Mouse (Mus musculus): Measurements from ENCODE around the gene Izumo1r. TPM values are rescaled to one million over a fixed set of nuclear protein-coding genes. Genes with fewer than 3 reads are reported as not detected.

Izumo1r gene
- 0.16 and 0.53 TPM in 2 replicates for polyA plus RNA-seq (2014; fragmentation: Nextera tagmentation; extraction: Ambion mirVana)

DNA sequence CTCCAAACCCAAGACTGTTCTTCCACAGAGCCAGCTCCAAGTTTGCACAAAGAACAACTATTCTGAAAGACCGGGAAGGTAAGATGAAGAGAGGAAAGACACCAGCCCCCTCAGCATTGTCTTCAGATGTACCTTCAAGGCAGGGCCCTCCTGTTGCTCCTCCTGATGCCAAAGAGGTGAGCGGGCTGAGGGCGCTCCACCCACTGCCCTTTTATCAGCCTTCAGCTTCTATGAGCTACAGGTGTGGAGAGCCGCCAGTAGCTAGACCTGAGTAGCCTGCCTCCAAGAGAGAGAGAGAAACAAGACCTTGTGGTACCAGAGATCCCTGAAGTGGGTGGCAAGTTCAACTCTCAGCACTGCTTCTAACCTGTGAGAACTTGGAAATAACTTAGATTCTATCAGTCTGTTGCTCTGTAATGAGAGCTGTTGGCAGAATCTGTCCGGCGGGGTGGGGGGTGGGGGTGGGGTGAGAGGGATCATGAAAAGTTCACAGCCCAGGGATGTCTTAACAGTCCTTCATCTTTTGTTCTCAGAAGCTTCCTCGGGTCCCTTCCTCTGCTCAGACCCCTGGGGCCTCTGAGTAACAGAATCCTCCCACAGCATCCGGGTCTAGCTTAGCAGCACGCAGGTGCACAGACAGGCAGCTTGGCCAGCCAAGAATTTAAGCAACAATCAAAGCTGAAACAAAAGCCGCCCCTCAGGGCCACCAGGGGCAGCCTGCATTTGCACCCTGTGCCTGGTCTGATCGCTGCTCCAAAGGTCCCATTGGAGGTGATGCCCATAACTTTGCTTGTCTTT, at the start of gene Izumo1r:
Gene Izumo1r, minus strand, starts transcription at position 369 of the 798 bp plus-strand sequence.
- WGBS, result 31% methylated on average over 11 of the region's 11 CpGs
- peak; percentile 75 for ATAC-seq (ENCODE audit: low FRiP score, low TSS enrichment)
- H3K9me3 ChIP-seq (ENCODE audit: control insufficient read depth, low read length), result no peaks in the 10 kb centered on the region

DNA sequence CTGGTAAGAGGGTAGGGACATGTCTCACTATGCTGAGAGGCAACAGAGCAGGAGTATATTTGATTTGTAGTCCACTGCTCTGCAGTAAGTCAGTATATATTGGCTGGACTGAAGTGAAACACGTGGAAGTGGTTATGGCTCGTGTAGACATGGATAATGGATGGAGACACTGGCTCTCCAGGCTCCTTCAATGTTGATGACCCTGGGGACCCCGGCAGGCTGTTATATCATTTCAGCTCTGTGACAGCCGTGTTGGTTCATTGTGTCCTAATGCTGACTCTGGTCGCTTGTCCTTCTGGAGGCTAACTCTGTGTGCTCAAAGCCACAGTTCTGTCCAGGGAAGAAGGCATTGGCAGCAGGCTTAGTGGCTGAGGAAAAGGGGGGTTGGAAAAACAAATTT, 47.3 kb upstream of the Izumo1r start:
- Histone ChIP-seq H3K36me3 (ENCODE audit: control insufficient read depth, insufficient read depth, low read length) (no peaks in the 10 kb centered on the region), H3K4me2 (replicated peaks; ENCODE audit: low read depth, low read length) (no peak overlapping the region), H3K4me1 (ENCODE audit: control insufficient read depth, insufficient read depth, low read length) (no peaks in the 10 kb centered on the region), H3K27ac (ENCODE audit: low read depth, low read length) (no peak overlapping the region), H3K4me3 (ENCODE audit: low read length) (no peak overlapping the region), H3K27me3 (ENCODE audit: control insufficient read depth, insufficient read depth, low read length) (no peaks in the 10 kb centered on the region), H3K9ac (ENCODE audit: low read depth, low read length) (no peak overlapping the region), H3K9me3 (ENCODE audit: control insufficient read depth, low read length) (no peaks in the 10 kb centered on the region)
- 67% methylated on average over 5 of the region's 5 CpGs for WGBS
- ATAC-seq (ENCODE audit: low FRiP score, low TSS enrichment), result no peak

More for the DNA sequence above, at the start of gene Izumo1r:
- Histone ChIP-seq H3K9ac (ENCODE audit: low read depth, low read length) (no peak within 1 kb of the TSS), H3K27ac (ENCODE audit: low read depth, low read length) (no peak within 1 kb of the TSS), H3K36me3 (ENCODE audit: control insufficient read depth, insufficient read depth, low read length) (no peaks in the 10 kb centered on the region), H3K4me1 (ENCODE audit: control insufficient read depth, insufficient read depth, low read length) (peaks cover 8% of the 10 kb centered on the region; the same call in 1 of the 2 replicates), H3K4me3 (ENCODE audit: low read length) (no peak within 1 kb of the TSS), H3K27me3 (ENCODE audit: control insufficient read depth, insufficient read depth, low read length) (no peaks in the 10 kb centered on the region), H3K4me2 (replicated peaks; ENCODE audit: low read depth, low read length) (no peak within 1 kb of the TSS)

DNA sequence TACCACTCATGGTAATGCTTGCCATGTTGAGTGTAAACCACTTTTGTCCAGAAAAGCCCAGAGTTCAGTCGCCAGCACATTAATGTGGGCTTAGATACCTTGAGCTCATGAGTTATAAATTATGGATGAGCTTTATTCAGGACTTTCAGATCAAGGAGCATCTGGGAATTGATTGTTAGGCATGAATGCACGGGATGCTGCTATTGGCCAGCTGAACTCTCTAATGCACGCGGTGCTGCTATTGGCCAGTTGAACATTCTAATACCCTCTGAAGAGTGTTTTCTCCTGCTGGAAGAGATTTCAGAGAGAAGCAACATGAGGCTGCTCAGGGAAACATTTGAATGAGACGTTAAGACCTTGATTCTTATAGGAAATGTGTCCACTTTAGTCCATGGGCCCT, 45.1 kb upstream of the Izumo1r start:
- WGBS, result 83% methylated on average over 5 of the region's 5 CpGs
- no peak overlapping the region for H3K27ac ChIP-seq (ENCODE audit: low read depth, low read length)
- no peak overlapping the region for H3K9ac ChIP-seq (ENCODE audit: low read depth, low read length)
- H3K27me3 ChIP-seq (ENCODE audit: control insufficient read depth, insufficient read depth, low read length), result no peaks in the 10 kb centered on the region
- no peaks in the 10 kb centered on the region for H3K4me1 ChIP-seq (ENCODE audit: control insufficient read depth, insufficient read depth, low read length)
- no peaks in the 10 kb centered on the region for H3K36me3 ChIP-seq (ENCODE audit: control insufficient read depth, insufficient read depth, low read length)
- no peak overlapping the region for H3K4me2 ChIP-seq (replicated peaks; ENCODE audit: low read depth, low read length)
- ATAC-seq (ENCODE audit: low FRiP score, low TSS enrichment), result no peak
- no peak overlapping the region for H3K4me3 ChIP-seq (ENCODE audit: low read length)
- H3K9me3 ChIP-seq (ENCODE audit: control insufficient read depth, low read length), result no peaks in the 10 kb centered on the region

- WGBS, result 36% methylated on average over 4 of the region's 4 CpGs
- Histone ChIP-seq H3K27ac (ENCODE audit: low read depth, low read length) (no peak overlapping the region), H3K4me3 (ENCODE audit: low read length) (no peak overlapping the region), H3K36me3 (ENCODE audit: control insufficient read depth, insufficient read depth, low read length) (no peaks in the 10 kb centered on the region), H3K4me1 (ENCODE audit: control insufficient read depth, insufficient read depth, low read length) (no peaks in the 10 kb centered on the region), H3K9me3 (ENCODE audit: control insufficient read depth, low read length) (no peaks in the 10 kb centered on the region), H3K4me2 (replicated peaks; ENCODE audit: low read depth, low read length) (no peak overlapping the region), H3K27me3 (ENCODE audit: control insufficient read depth, insufficient read depth, low read length) (no peaks in the 10 kb centered on the region), H3K9ac (ENCODE audit: low read depth, low read length) (no peak overlapping the region)
- peak; percentile 72 for ATAC-seq (ENCODE audit: low FRiP score, low TSS enrichment)
These were observed 42.9 kb upstream of the Izumo1r start for GRCm38 (mm10) chr9:14946677-14947076.

GRCm38 (mm10) chr9:14945919-14946318, 42.2 kb upstream of the Izumo1r start:
- WGBS, result 40% methylated on average over 3 of the region's 3 CpGs
- no peak overlapping the region for H3K4me3 ChIP-seq (ENCODE audit: low read length)
- H3K27ac ChIP-seq (ENCODE audit: low read depth, low read length), result peak overlapping the region; percentile 30; the same call in 1 of the 2 replicates
- no peak overlapping the region for H3K9ac ChIP-seq (ENCODE audit: low read depth, low read length)
- ATAC-seq (ENCODE audit: low FRiP score, low TSS enrichment), result no peak; the same call in 1 of the 2 replicates
- H3K36me3 ChIP-seq (ENCODE audit: control insufficient read depth, insufficient read depth, low read length), result no peaks in the 10 kb centered on the region
- no peaks in the 10 kb centered on the region for H3K9me3 ChIP-seq (ENCODE audit: control insufficient read depth, low read length)
- no peak overlapping the region for H3K4me2 ChIP-seq (replicated peaks; ENCODE audit: low read depth, low read length)
- no peaks in the 10 kb centered on the region for H3K27me3 ChIP-seq (ENCODE audit: control insufficient read depth, insufficient read depth, low read length)
- H3K4me1 ChIP-seq (ENCODE audit: control insufficient read depth, insufficient read depth, low read length), result no peaks in the 10 kb centered on the region

- no peak overlapping the region for H3K4me2 ChIP-seq (replicated peaks; ENCODE audit: low read depth, low read length)
- ATAC-seq (ENCODE audit: low FRiP score, low TSS enrichment), result no peak
- WGBS, result 64% methylated on average over 3 of the region's 3 CpGs
These were observed 38.5 kb upstream of the Izumo1r start for GRCm38 (mm10) chr9:14942143-14942720.

GRCm38 (mm10) chr9:14939610-14940009, 35.9 kb upstream of the Izumo1r start:
- Histone ChIP-seq H3K27ac (ENCODE audit: low read depth, low read length) (no peak overlapping the region), H3K4me2 (replicated peaks; ENCODE audit: low read depth, low read length) (no peak overlapping the region), H3K27me3 (ENCODE audit: control insufficient read depth, insufficient read depth, low read length) (no peaks in the 10 kb centered on the region), H3K9ac (ENCODE audit: low read depth, low read length) (no peak overlapping the region), H3K9me3 (ENCODE audit: control insufficient read depth, low read length) (no peaks in the 10 kb centered on the region), H3K4me3 (ENCODE audit: low read length) (no peak overlapping the region), H3K4me1 (ENCODE audit: control insufficient read depth, insufficient read depth, low read length) (no peaks in the 10 kb centered on the region), H3K36me3 (ENCODE audit: control insufficient read depth, insufficient read depth, low read length) (no peaks in the 10 kb centered on the region)
- ATAC-seq (ENCODE audit: low FRiP score, low TSS enrichment), result no peak
- WGBS, result 83% methylated on average over 3 of the region's 3 CpGs

More at GRCm38 (mm10) chr9:14942143-14942720, 38.5 kb upstream of the Izumo1r start:
- Histone ChIP-seq H3K4me1 (ENCODE audit: control insufficient read depth, insufficient read depth, low read length) (no peaks in the 10 kb centered on the region), H3K9ac (ENCODE audit: low read depth, low read length) (no peak overlapping the region), H3K36me3 (ENCODE audit: control insufficient read depth, insufficient read depth, low read length) (no peaks in the 10 kb centered on the region), H3K9me3 (ENCODE audit: control insufficient read depth, low read length) (no peaks in the 10 kb centered on the region), H3K4me3 (ENCODE audit: low read length) (no peak overlapping the region), H3K27ac (ENCODE audit: low read depth, low read length) (no peak overlapping the region), H3K27me3 (ENCODE audit: control insufficient read depth, insufficient read depth, low read length) (no peaks in the 10 kb centered on the region)

DNA sequence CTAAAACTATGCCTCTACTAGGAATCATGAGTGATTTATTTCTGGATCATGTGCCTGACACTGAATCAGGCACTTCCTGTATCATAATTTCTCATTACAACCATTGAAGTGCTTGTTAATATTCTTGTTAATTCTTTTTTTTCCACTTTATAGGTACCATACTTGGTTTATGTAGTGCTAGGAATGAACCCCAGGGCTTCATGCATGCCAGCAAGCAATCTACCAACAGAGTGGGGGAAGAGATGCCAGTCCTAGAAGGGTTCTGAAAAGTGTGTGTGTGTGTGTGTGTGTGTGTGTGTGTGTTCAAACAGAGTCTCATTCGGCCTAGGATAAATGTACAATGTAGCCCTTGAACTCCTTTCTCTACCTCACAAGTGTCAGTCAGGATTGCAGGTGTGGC, 33.6 kb upstream of the Izumo1r start:
- H3K4me3 ChIP-seq (ENCODE audit: low read length), result no peak overlapping the region
- no peak for ATAC-seq (ENCODE audit: low FRiP score, low TSS enrichment)
- 88% methylated on average over 1 of the region's 1 CpGs for WGBS
- H3K4me2 ChIP-seq (replicated peaks; ENCODE audit: low read depth, low read length), result no peak overlapping the region
- H3K27me3 ChIP-seq (ENCODE audit: control insufficient read depth, insufficient read depth, low read length), result no peaks in the 10 kb centered on the region
- H3K36me3 ChIP-seq (ENCODE audit: control insufficient read depth, insufficient read depth, low read length), result no peaks in the 10 kb centered on the region
- no peaks in the 10 kb centered on the region for H3K9me3 ChIP-seq (ENCODE audit: control insufficient read depth, low read length)
- no peak overlapping the region for H3K27ac ChIP-seq (ENCODE audit: low read depth, low read length)
- H3K9ac ChIP-seq (ENCODE audit: low read depth, low read length), result no peak overlapping the region
- H3K4me1 ChIP-seq (ENCODE audit: control insufficient read depth, insufficient read depth, low read length), result no peaks in the 10 kb centered on the region

DNA sequence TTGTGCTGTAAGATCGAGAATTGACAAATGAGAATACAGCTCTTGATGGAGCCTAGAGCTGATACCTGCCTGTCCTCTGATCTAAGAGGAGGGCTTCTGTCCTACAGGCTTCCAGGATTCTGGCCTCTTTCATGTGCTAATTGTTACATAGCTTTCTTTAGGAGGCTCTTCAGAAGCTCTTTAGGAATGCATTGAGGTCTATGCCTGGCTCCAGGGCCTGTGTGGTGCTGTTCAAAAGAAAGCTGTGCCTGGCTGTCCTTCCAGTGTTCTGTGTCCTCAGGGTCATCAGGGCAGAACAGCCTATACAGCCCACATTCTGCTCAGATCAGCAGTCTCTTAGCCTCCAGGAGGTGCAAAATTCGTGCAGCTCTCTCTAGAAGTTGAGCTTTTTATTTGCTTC, 31.1 kb upstream of the Izumo1r start:
- Histone ChIP-seq H3K36me3 (ENCODE audit: control insufficient read depth, insufficient read depth, low read length) (no peaks in the 10 kb centered on the region), H3K4me1 (ENCODE audit: control insufficient read depth, insufficient read depth, low read length) (no peaks in the 10 kb centered on the region), H3K4me2 (replicated peaks; ENCODE audit: low read depth, low read length) (no peak overlapping the region), H3K9me3 (ENCODE audit: control insufficient read depth, low read length) (no peaks in the 10 kb centered on the region), H3K27ac (ENCODE audit: low read depth, low read length) (no peak overlapping the region), H3K4me3 (ENCODE audit: low read length) (no peak overlapping the region), H3K9ac (ENCODE audit: low read depth, low read length) (no peak overlapping the region), H3K27me3 (ENCODE audit: control insufficient read depth, insufficient read depth, low read length) (no peaks in the 10 kb centered on the region)
- no peak for ATAC-seq (ENCODE audit: low FRiP score, low TSS enrichment)
- 56% methylated on average over 2 of the region's 2 CpGs for WGBS
